Mouse (Mus musculus) lung, adult 2 months (tissue): ENCODE results near the gene Bcl9l. TPM values are rescaled to one million over a fixed set of nuclear protein-coding genes. Genes with fewer than 3 reads are reported as not detected.

Experiments used
- DNase-seq: peaks from one replicate; pipeline ENCODE4 v3.0.0; 2022
- H3K4me1 ChIP-seq: fragments of 200-500 bp; 2 replicates; pipeline ENCODE4 v1.6.1; 2011; ENCODE audit warnings: low read length; ENCODE audit not compliant: control insufficient read depth, insufficient read depth
- H3K4me3 ChIP-seq: fragments of 200-500 bp; replicated peaks from 2 replicates; pipeline ENCODE3; 2011; ENCODE audit warnings: low read depth, mild to moderate bottlenecking, control low read depth, low read length; ENCODE audit errors: extremely low read depth
- CTCF ChIP-seq: fragments of 200-500 bp; IDR thresholded peaks from 2 replicates; pipeline ENCODE4 v1.5.1; 2011; ENCODE audit warnings: mild to moderate bottlenecking, low read length, control low read depth; ENCODE audit not compliant: insufficient read depth
- POLR2A ChIP-seq: fragments of 200-500 bp; IDR thresholded peaks from 2 replicates; pipeline ENCODE4 v1.6.1; 2011; ENCODE audit warnings: low read depth, mild to moderate bottlenecking, control low read depth, low read length, borderline replicate concordance; ENCODE audit errors: extremely low read depth
- WGBS: fragments of 180-500 bp; shearing (Covaris S2); methylation state at CpG from one replicate; pipeline ENCODE4 v1.1.7; 2018; 5-methylcytosine and 5-hydroxymethylcytosine counted together
- polyA plus RNA-seq: library from polyadenylated mRNA; depleted of rRNA; stranded (reverse); fragments of >200 nt; gene quantifications from 2 replicates; pipeline ENCODE4 v1.2.3, GENCODE M21; 2012

The Bcl9l gene
- polyA plus RNA-seq, 1 experiment, result 69.0 TPM

DNA sequence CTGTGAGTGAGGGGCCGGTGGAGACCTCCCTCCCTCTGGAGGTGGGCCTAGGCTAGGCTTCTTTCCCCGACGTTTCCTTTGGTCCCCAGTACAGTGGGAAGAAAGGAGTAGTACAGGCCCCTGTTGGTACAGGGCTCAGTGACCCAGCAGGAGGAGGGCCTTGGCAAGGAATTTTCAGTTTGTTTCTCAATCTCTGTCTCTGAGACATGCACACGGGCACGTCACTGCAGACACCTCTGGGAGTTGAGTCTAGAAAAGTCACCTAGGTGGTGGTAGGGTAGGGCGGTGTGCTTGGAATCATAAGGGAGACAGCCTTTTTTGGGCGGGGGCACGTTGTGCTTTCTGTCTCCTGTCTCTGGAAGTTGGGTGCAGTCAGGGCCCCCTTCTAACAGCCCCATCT lies 5.8 kb downstream of the Bcl9l start:
- 14% methylated on average over 8 of the region's 8 CpGs for WGBS
- TF ChIP-seq POLR2A (no peak), CTCF (no peak)
- Histone ChIP-seq H3K4me1 (peaks cover 63% of the 10 kb centered on the region), H3K4me3 (no peak overlapping the region)
- no peak for DNase-seq

- Histone ChIP-seq H3K4me1 (peaks cover 68% of the 10 kb centered on the region), H3K4me3 (peak overlapping the region; percentile 8)
- 6% methylated on average over 5 of the region's 5 CpGs for WGBS
- TF ChIP-seq POLR2A (no peak), CTCF (no peak)
- peak; percentile 62 for DNase-seq
Measured at GRCm38 (mm10) chr9:44488855-44489381, 6.3 kb downstream of the Bcl9l start.

DNA sequence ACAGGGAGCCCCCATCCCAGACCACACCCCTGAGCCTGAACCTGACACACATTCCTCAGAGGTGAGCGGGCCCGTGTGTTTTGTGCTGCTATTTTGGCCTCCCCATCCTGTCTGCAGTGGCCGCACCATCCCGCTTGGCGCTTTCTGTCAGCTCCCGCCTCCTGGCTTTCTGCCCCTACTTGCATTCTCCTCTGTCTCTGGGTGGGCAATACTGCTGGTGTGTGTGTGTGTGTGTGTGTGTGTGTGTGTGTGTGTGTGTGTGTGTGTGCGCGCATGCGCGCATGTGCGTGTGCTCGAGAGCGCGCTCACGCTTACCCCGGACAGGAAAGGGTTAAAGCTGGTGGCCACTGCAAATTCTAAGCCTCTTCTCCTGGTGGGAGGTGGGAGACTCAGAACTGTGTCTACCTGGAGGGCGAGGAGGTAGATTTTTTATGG lies 7.0 kb downstream of the Bcl9l start:
- DNase-seq, result no peak
- TF ChIP-seq POLR2A (no peak), CTCF (no peak)
- WGBS, result 22% methylated on average over 16 of the region's 17 CpGs
- Histone ChIP-seq H3K4me1 (peaks cover 72% of the 10 kb centered on the region), H3K4me3 (peak overlapping the region; percentile 16)

DNA sequence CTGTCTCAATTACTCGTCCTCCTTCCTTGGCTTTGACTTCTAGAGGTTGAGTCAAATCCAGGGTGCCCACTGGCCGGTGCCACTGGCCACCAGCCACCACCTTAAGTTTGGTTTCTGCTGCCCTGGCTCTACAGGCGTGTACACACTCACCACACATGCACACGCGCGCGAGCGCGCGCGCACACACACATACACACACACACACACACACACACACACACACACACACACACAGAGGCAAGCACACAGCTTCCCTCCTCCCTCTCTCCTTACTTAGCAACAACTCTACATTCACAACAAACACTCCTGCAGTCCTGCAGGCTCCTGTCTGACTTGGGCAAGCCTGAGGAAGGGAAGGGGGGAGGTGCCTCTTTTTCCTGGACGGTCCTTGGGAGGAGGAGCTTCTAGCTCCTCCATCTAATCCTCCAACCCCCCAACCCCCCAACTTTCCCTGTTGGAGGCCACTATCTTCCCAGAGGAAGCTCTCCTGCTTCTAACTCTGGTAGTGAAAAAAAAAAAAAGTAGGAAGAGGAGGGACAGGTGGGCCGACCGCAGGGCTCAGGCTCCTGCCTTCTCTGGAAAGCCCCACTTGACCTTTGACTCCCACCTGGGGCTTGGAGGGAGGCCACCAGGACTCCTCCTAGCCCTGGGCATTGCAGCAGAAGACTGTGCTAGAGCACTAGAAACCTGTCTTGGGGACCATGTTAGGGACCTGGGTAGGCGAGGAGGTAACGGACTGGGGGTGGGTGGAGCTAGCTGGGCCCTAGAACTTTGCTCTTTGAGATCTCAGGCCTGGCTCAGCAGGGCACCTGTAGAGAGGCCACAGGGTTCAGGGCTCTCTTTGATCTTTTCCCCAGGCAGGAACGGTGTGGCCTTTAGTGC lies 7.7 kb downstream of the Bcl9l start:
- DNase-seq, result peak; percentile 69
- Histone ChIP-seq H3K4me3 (no peak overlapping the region), H3K4me1 (peaks cover 73% of the 10 kb centered on the region)

DNA sequence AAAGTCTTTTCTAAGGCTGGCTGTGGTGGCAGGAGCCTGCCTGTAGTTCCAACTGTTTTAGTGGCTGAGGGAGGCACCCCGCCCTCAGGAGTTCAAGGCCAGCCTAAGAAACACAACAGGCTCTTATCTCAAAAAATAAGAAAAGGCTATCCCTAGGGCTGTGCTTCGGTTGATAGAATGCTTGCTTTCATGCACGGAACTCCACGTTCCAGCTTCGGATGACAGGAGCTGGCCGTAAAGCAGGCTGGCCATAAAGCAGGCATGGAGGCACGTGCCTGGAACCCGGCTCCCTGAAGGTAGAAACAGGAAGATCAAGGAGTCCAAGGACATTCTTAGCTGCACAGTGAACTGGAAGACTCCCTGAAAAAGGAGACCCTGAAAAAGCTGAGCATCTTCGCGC lies 8.7 kb downstream of the Bcl9l start:
- WGBS, result 74% methylated on average over 10 of the region's 10 CpGs
- Histone ChIP-seq H3K4me3 (no peak overlapping the region), H3K4me1 (peaks cover 71% of the 10 kb centered on the region)
- no peak for DNase-seq
- TF ChIP-seq CTCF, result no peak

More for the DNA sequence above, 7.7 kb downstream of the Bcl9l start:
- no peak for TF ChIP-seq CTCF
- 25% methylated on average over 17 of the region's 17 CpGs for WGBS

DNA sequence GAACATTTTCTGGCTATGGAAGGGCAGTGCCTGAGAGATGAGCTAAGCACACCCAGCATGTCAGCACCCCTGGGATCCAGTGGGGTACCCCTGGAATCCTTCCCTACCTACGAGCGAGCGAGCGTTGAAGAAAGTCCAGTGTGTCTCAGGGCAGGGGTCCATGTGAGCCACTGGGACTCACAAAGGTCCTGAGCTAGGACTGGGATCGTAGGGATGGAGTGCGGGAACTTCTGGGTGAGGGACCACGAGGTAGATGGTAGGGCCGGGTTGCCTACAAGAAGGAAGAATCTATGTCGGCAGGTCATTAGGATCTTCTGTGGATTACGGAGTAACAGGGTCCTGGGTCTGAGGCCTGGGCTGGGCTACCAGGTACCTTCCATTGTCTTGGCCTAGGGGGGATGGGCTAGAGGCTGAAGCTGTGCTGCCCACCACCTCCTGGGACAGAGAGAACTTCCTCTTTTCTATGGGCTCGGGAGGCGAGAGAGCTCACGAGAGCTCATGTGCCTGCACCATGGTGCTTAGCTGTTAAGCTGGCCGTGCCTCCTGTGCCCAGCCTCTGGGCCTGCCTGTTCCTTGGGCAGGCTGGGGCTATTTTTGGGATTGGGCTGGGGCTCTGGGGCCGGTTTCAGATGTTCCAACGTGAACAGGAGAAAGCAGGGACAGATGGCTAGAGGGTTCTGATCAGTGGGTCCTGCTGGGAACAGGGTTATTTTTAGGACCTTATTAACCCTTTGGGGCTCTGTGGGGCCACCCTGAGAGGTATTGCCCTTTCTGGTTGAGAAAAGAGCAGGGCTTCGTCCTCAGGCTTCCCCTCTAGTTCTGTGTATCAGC lies 10.2 kb downstream of the Bcl9l start:
- H3K4me3 ChIP-seq, result no peak overlapping the region

GRCm38 (mm10) chr9:44494261-44494862 lies 11.7 kb downstream of the Bcl9l start:
- peak; percentile 46 for DNase-seq

More for the DNA sequence above, 10.2 kb downstream of the Bcl9l start:
- DNase-seq, result peak; percentile 13
- WGBS, result 60% methylated on average over 17 of the region's 17 CpGs
- no peak for TF ChIP-seq CTCF
- TF ChIP-seq POLR2A, result no peak
- H3K4me1 ChIP-seq, result peaks cover 70% of the 10 kb centered on the region

GRCm38 (mm10) chr9:44494863-44495809 lies 12.5 kb downstream of the Bcl9l start:
- DNase-seq, result peak; percentile 48
- H3K4me1 ChIP-seq, result peaks cover 69% of the 10 kb centered on the region
- peak overlapping the region; percentile 1 for H3K4me3 ChIP-seq
- 14% methylated on average over 9 of the region's 9 CpGs for WGBS
- TF ChIP-seq POLR2A, result no peak
- no peak for TF ChIP-seq CTCF

More at GRCm38 (mm10) chr9:44494261-44494862, 11.7 kb downstream of the Bcl9l start:
- TF ChIP-seq POLR2A (no peak), CTCF (no peak)
- Histone ChIP-seq H3K4me1 (peaks cover 68% of the 10 kb centered on the region), H3K4me3 (peak overlapping the region; percentile 6)
- WGBS, result 7% methylated on average over 11 of the region's 11 CpGs
